Mouse (Mus musculus): ENCODE results near the gene Gas6. TPM values are rescaled to one million over a fixed set of nuclear protein-coding genes. Genes with fewer than 3 reads are reported as not detected.
A peak's percentile ranks its signal among the peaks of the same experiment; 100 is the strongest.

Gas6 gene
- total RNA-seq, 2 experiments from 2014 or later = 55.1 to 58.8 TPM

DNA sequence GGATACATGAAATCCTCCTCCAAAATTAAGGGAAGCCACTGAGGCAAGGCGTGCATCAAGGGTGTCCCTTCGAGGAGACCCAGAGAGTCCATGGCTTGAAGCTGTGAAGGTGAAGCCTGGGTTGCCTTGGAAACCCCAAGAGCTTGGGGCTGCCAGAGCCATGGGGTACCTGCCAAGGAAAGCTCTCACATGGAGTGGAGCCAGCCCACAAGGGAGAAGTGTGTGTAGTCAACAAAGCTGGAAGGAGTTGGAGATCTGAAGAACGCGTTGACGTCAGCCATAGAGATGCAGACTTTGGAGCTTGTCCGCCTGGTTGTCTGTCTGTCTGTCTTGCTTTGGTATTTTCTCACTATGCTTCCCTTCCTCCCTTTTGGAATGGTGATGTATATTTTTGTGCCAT, 73.3 kb downstream of the Gas6 start:
- no peak for DNase-seq
- intact Hi-C loops (cut with DNase I) = no loop called here

GRCm38 (mm10) chr8:13419111-13419639, 75.1 kb downstream of the Gas6 start:
- no peak for DNase-seq
- intact Hi-C loops (cut with DNase I) = no loop called here

GRCm38 (mm10) chr8:13415879-13416278, 78.4 kb downstream of the Gas6 start:
- peak; percentile 38 to 55 for DNase-seq
- intact Hi-C loops (cut with DNase I) = no loop called here

Other genes with a start within 250 kb of the Gas6 start
- gene Adprhl1, start 240.3 kb downstream of the Gas6 start, total RNA-seq (2021) = 10 to 100 TPM; 47.4 to 71.2 TPM
- 10 to 100 TPM; 72.0 to 72.2 TPM for gene Dcun1d2, start 206.4 kb downstream of the Gas6 start, total RNA-seq (2021)
- 10 to 100 TPM; 12.0 to 12.7 TPM for gene Tmco3, start 206.3 kb downstream of the Gas6 start, total RNA-seq (2021)
- gene Tfdp1, start 155.7 kb downstream of the Gas6 start, total RNA-seq (2021) = 10 to 100 TPM; 47.3 to 55.3 TPM
- gene Atp4b, start 97.7 kb downstream of the Gas6 start, total RNA-seq (2021) = not detected
- gene Grk1, start 89.4 kb downstream of the Gas6 start, total RNA-seq (2021) = under 1 TPM in 1 of 2 experiments, not detected in 1; 0.03 TPM
- 1 to 10 TPM; 2.7 to 2.8 TPM for gene Tmem255b, start 59.3 kb downstream of the Gas6 start, total RNA-seq (2021)
- not detected for gene 1700029H14Rik, start 68.0 kb upstream of the Gas6 start, total RNA-seq (2021)
- gene Rasa3, start 183.1 kb upstream of the Gas6 start, total RNA-seq (2021) = 10 to 100 TPM in 1 of 2 experiments, 1 to 10 TPM in 1; 7.5 to 11.8 TPM
- not detected for gene Cfap97d2, start 211.4 kb upstream of the Gas6 start, total RNA-seq (2021)

Measured in gastrocnemius, postnatal 36 days (tissue).